Mouse (Mus musculus) kidney, adult 2 months (tissue): Measurements from ENCODE around the gene Setd1b. TPM values are rescaled to one million over a fixed set of nuclear protein-coding genes. Genes with fewer than 3 reads are reported as not detected.

Source experiments
- DNase-seq: peaks from one replicate; pipeline ENCODE4 v3.0.0; 2021
- H3K27ac ChIP-seq: fragments of 200-500 bp; 2 replicates; pipeline ENCODE4 v1.5.1; 2012; ENCODE audit warnings: low read depth, low read length, control low read depth, inconsistent platforms; ENCODE audit not compliant: insufficient read depth
- H3K27me3 ChIP-seq: fragments of 200-500 bp; replicated peaks from 2 replicates; pipeline ENCODE4 v1.6.1; 2012; ENCODE audit warnings: mild to moderate bottlenecking, moderate library complexity, low read length, inconsistent platforms; ENCODE audit not compliant: control insufficient read depth, insufficient read depth
- H3K36me3 ChIP-seq: fragments of 200-500 bp; 2 replicates; pipeline ENCODE4 v1.6.1; 2012; ENCODE audit warnings: mild to moderate bottlenecking, moderate library complexity, low read length, inconsistent platforms; ENCODE audit not compliant: control insufficient read depth, insufficient read depth
- H3K4me1 ChIP-seq: fragments of 200-500 bp; 2 replicates; pipeline ENCODE4 v1.6.1; 2011; ENCODE audit warnings: low read length; ENCODE audit not compliant: control insufficient read depth, insufficient read depth
- H3K4me3 ChIP-seq: fragments of 200-500 bp; 2 replicates; pipeline ENCODE4 v1.5.1; 2011; ENCODE audit warnings: mild to moderate bottlenecking, low read depth, low read length, control low read depth; ENCODE audit not compliant: insufficient read depth
- CTCF ChIP-seq: fragments of 200-500 bp; conservative IDR thresholded peaks from 2 replicates; pipeline ENCODE4 v1.5.1; 2011; ENCODE audit warnings: low read depth, mild to moderate bottlenecking, control low read depth, low read length, moderate library complexity, mixed read lengths; ENCODE audit not compliant: insufficient read depth, insufficient read length
- POLR2A ChIP-seq: fragments of 200-500 bp; IDR thresholded peaks from one replicate; pipeline ENCODE4 v1.6.1; 2011; ENCODE audit warnings: low read depth, low read length, control low read depth
- WGBS: fragments of 180-500 bp; shearing (Covaris S2); methylation state at CpG from one replicate; pipeline ENCODE4 v1.1.7; 2018; 5-methylcytosine and 5-hydroxymethylcytosine counted together
- polyA plus RNA-seq: library from polyadenylated mRNA; depleted of rRNA; stranded (reverse); fragments of >200 nt; gene quantifications from 2 replicates; pipeline ENCODE4 v1.2.3, GENCODE M21; 2012

Setd1b gene
- polyA plus RNA-seq, 1 experiment = 8.8 TPM

DNA sequence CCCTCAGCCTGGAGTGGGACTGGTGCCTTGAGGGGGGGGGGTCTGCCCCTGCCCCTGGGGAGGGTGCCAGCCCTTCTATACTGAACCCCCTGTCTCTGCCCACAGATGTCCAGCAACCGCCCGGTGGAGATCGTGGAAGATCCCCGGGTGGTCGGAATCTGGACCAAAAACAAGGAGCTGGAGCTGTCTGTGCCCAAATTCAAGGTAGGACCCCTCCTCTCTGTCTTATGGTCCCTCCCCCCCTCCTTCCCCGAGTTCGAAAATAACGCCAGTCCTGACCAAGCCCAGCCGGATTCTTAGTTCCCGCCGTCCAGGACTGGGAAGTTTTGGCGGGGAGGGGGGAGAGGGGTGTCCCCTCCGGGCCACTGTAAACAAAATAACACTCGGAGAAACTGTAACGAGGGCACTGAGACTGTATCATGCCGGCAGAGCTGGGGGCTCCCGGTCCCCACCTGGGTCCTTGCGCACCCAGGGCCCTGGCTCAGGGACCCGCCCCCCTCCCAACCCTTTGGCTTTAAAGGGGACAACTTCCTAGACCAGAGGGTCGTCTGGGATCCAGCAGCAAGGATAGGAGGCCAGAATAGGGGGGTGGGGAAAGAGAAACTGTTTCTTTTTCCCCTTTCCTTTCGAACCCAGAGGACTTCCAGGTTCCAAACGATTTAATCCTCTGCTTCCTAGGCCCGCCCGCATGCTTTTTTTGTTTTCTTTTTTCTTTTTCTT lies 1.4 kb downstream of the Setd1b start:
- 3% methylated on average over 24 of the region's 24 CpGs for WGBS
- peak; percentile 54 for DNase-seq
- TF ChIP-seq POLR2A (no peak), CTCF (no peak)
- Histone ChIP-seq H3K4me1 (peaks cover 8% of the 10 kb centered on the region; the same call in 1 of the 2 replicates), H3K27me3 (no peaks in the 10 kb centered on the region), H3K27ac (peak overlapping the region; percentile 4), H3K4me3 (peak overlapping the region; percentile 57), H3K36me3 (no peaks in the 10 kb centered on the region; the same call in 1 of the 2 replicates)

- Histone ChIP-seq H3K4me3 (peak overlapping the region; percentile 6), H3K27me3 (no peaks in the 10 kb centered on the region), H3K4me1 (peaks cover 8% of the 10 kb centered on the region; the same call in 1 of the 2 replicates), H3K36me3 (no peaks in the 10 kb centered on the region; the same call in 1 of the 2 replicates), H3K27ac (no peak overlapping the region)
- no peak for DNase-seq
- WGBS = 8% methylated on average over 17 of the region's 17 CpGs
- no peak for TF ChIP-seq POLR2A
- no peak for TF ChIP-seq CTCF
Observed at GRCm38 (mm10) chr5:123143971-123144745, 2.2 kb downstream of the Setd1b start.

GRCm38 (mm10) chr5:123144746-123145590 lies 3.0 kb downstream of the Setd1b start:
- no peak overlapping the region for H3K27ac ChIP-seq
- 44% methylated on average over 20 of the region's 20 CpGs for WGBS
- no peaks in the 10 kb centered on the region for H3K27me3 ChIP-seq
- TF ChIP-seq CTCF (no peak), POLR2A (no peak)
- DNase-seq = no peak
- peaks cover 12% of the 10 kb centered on the region; the same call in 1 of the 2 replicates for H3K4me1 ChIP-seq
- H3K36me3 ChIP-seq = no peaks in the 10 kb centered on the region; the same call in 1 of the 2 replicates
- H3K4me3 ChIP-seq = peak overlapping the region; percentile 6

GRCm38 (mm10) chr5:123146357-123146756 lies 4.4 kb downstream of the Setd1b start:
- no peaks in the 10 kb centered on the region for H3K27me3 ChIP-seq
- no peak overlapping the region for H3K4me3 ChIP-seq
- H3K27ac ChIP-seq = no peak overlapping the region
- DNase-seq = no peak
- H3K4me1 ChIP-seq = peaks cover 23% of the 10 kb centered on the region; the same call in 1 of the 2 replicates
- no peaks in the 10 kb centered on the region; the same call in 1 of the 2 replicates for H3K36me3 ChIP-seq
- no peak for TF ChIP-seq POLR2A
- no peak for TF ChIP-seq CTCF
- whole genome bisulfite sequencing = 90% methylated on average over 11 of the region's 11 CpGs

- TF ChIP-seq POLR2A (no peak), CTCF (no peak)
- H3K36me3 ChIP-seq = no peaks in the 10 kb centered on the region; the same call in 1 of the 2 replicates
Observed at GRCm38 (mm10) chr5:123147569-123147968, 5.6 kb downstream of the Setd1b start.

DNA sequence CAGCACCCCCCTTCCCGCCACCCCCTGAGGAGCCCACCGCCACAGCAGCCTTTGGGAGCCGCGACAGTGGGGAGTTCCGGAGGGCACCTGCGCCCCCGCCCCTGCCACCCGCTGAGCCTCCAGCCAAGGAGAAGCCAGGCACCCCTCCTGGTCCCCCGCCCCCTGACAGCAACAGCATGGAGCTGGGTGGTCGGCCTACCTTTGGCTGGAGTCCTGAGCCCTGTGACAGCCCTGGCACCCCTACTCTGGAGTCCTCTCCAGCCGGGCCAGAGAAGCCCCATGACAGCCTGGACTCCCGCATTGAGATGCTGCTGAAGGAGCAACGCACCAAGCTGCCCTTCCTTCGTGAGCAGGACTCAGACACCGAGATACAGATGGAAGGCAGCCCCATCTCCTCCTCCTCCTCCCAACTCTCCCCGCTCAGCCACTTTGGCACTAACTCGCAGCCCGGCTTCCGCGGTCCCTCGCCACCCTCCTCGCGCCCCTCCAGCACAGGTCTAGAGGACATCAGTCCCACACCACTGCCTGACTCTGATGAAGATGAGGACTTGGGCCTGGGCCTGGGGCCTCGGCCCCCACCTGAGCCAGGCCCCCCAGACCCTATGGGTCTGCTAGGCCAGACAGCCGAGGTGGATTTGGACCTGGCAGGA lies 6.2 kb downstream of the Setd1b start:
- H3K36me3 ChIP-seq = no peaks in the 10 kb centered on the region; the same call in 1 of the 2 replicates
- H3K4me1 ChIP-seq = peaks cover 23% of the 10 kb centered on the region; the same call in 1 of the 2 replicates
- 85% methylated on average over 25 of the region's 25 CpGs for WGBS

More at GRCm38 (mm10) chr5:123147569-123147968, 5.6 kb downstream of the Setd1b start:
- WGBS = 92% methylated on average over 17 of the region's 17 CpGs
- DNase-seq = no peak
- Histone ChIP-seq H3K27ac (no peak overlapping the region), H3K4me1 (peaks cover 23% of the 10 kb centered on the region; the same call in 1 of the 2 replicates), H3K4me3 (no peak overlapping the region), H3K27me3 (no peaks in the 10 kb centered on the region)

More for the DNA sequence above, 6.2 kb downstream of the Setd1b start:
- no peak for DNase-seq
- Histone ChIP-seq H3K27ac (no peak overlapping the region), H3K4me3 (no peak overlapping the region), H3K27me3 (no peaks in the 10 kb centered on the region)
- TF ChIP-seq CTCF = no peak
- no peak for TF ChIP-seq POLR2A
